Mouse (Mus musculus): ENCODE data around the gene Adora2a.
A peak's percentile ranks its signal among the peaks of the same experiment; 100 is the strongest.
"Not testable (repeated sequence)": the region's sequence is repeated elsewhere in the genome, so short reads cannot be mapped to it uniquely, and the experiment has no call there.

The Adora2a gene

DNA sequence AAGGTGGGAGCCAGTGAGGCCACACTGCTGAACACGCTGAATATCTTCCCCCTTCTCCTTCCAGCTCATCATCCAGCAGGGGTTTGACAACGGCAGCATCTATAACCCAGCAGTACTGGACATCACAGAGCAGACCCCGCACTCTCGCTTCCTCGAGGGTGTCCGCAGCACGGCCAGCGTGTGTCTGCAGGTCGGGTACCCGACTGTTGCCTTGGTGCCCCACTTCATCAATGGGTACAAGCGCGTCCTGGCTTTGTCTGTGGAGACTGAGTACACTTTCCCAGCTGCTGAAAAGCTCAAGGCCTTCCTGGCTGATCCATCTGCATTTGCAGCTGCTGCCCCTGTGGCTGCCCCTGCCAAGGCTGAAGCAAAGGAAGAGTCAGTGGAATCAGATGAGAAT lies 35.9 kb downstream of the Adora2a start:
- no peak for DNase-seq

DNA sequence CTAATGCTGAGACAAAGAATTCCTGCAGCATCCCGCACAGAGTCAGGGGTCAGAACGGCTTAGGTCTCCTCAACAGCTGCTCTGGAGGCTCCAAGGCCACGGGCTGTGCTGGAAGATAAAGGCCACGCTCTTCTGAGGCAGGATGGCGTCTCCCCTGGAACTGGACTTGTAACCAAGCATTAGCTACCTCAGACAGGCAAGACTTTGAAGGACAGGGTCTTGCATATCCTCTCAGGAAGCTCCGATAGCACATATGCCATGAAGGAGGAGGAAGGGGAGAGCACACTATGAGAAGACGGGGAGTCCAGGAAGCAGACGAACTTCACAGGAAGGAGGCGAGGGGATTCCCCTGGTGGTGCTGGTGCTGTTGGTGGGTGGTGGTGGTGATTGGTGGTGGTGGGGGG lies 37.2 kb downstream of the Adora2a start:
- DNase-seq: not testable (repeated sequence)

DNA sequence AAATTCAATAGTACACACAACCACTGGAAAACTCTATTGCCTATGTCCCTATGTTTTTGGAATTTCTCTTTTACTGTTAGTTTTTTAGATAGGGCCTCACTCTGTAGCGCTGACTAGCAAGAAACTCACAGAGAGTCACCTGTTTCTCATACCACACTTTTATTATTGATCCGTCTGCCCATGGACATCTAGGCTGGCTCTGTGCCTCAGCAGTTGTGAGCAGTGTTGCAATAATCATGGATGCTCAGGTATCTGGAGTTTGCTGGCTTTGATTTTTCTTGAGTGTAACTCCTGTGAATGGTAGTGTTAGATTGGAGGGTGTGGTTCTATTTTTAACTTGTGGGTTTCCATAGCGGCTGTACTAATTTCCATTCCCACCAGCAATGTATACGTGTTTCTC lies 38.7 kb downstream of the Adora2a start:
- no peak for DNase-seq

DNA sequence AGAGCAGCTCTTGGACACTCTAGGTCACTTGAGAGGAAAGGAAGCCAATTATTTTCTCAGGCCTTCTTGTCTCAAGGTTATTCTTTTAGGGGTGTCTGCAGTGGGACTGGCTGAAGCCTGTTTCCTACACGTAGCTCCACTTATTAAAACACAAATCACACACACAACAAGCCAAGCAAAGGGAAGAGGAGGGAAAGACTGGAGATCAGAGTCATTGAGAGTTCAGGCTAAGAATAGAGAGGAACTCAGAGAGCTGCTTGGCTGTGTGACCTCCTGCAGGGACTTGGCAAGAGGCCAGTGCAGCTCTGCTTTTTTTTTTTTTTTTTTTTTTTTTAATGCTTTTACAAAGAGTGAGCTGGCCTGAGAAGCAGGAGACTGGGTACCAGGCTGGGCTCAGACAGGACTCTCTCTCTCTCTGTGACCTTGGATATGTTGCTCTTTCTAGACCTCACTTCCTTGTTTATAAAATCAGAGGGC lies 47.6 kb downstream of the Adora2a start:
- DNase-seq: peak; percentile 15

DNA sequence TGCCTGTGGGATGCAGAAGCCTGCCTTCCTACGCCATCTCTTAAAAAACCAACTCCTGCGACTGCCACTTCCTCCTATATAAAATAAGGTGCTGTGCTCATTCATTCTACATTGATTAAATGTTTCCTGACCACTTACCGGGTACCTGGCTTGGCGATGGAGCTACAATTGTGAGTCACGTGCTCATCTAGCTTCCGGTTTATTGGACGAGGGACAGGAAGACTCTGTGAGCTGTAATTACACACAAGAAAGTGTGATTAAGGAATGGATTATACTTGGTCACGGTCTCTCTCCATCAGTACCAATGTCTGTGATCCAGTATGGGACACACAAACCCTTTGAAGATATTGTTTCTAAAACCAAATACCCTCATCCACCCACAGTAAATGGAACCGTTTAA lies 48.1 kb downstream of the Adora2a start:
- DNase-seq: no peak

DNA sequence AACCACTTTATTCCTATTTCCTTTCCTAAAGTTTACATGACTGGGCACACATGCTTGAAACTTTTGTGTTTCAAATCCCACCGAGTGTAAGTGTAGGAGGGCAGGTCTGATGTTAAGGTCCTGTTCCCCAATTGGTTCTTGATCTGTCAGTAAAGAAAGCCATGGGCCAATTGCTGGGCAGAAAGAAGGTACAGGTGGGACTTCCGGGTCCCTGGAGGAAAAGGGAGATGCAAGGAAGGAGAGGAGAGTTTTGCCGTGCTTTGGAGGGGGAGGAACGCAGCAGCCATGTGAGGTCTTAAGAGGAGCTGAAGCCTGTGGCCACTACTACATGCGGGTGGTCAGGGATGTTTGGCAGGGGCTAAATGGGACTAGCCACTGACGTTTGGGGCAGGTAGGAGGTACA lies 48.6 kb downstream of the Adora2a start:
- DNase-seq: no peak

DNA sequence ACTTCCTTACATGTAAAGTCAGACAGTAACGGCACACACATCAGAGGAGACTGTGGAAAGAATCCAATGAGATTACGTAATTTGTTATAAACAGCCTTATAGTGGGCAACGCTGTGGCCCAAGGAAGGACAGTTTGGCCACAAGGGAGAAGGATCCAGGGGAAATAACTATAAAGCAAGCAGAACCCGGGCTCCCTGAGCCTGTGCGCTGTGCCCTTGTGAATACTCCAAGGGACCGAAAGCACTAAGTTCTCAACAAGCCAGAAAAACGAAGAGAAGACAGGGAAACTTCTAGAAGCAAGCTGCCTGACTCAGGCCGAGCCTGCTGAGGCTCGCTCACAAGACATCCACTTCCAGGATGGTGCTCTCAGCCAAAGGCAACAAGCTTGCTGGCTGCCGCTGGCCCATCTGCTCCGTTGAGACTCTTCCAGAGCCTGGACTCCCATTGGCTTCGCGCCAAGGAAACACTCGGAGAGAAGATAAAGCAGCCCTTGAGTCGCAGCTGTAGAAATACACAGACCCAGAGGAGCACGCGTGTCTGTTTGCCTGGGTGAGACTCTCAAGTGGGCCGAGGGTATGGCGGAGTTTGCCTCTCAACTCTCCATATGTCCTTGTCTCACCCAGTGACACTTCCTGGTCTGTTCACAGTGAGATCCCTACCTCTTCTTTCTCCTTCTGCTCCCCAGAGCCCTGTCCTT lies 57.1 kb downstream of the Adora2a start:
- DNase-seq: peak; percentile 14

DNA sequence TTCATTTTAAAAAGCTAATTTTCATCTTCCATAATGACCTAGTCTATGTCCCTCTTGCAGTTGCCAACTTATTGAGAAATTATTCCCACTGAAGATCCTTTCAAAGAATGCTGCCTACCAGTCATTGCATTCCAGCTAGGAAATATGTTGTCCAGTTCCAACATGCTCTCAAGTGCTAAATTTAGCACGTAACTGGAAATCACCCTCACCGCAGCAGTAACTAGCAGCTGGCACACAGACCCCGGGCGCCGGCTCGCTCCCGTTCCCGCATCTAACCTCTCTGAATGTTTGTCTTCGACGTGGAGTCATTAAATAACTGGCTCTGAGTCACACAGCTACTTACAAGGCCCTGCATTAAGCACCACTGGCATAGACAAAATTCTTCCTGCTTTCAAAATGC lies 62.0 kb downstream of the Adora2a start:
- DNase-seq: no peak
